Mouse (Mus musculus) liver, embryonic 14 days (tissue): ENCODE measurements around the gene Txndc17. TPM values are rescaled to one million over a fixed set of nuclear protein-coding genes. Genes with fewer than 3 reads are reported as not detected.

Experiments used
- polyA plus RNA-seq: library from polyadenylated mRNA; depleted of rRNA; stranded (reverse); fragments of >200 nt; gene quantifications from 2 replicates; pipeline ENCODE4 v1.2.3, GENCODE M21; 2012; rRNA removed

The Txndc17 gene
- polyA plus RNA-seq, result 47.2 and 50.0 TPM in 2 replicates

DNA sequence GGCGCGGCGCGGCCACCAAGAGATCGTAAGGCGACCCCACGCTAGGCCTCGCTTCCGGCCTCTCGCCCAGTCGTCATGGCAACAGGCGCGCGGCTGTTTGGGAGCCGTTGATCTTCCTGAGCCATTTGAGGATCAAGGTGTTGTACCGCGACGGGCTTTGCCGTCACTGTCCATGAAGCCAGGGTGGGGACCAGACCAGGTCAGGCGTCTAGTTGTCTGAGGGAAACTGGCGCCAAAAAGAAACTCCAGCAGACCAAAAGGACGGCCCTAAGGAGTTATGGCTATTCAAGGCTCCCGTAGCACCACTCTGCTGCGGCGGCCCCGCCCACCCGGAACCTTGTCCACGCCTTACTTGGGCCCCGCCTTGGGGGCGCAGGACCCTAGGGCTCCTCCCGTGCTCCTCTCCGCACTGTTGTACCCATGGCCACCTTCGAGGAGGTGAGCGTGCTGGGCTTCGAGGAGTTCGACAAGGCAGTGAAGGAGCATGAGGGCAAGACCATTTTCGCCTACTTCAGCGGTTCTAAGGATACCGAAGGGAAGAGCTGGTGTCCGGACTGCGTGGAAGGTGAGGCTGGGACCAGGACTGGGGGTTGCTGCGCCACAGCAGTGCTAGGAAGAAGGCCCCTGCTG, at the start of gene Txndc17, which contains the start of gene 4933427D14Rik:
Txndc17 (plus strand) TSS at position 344 of the 630 bp plus-strand sequence.
4933427D14Rik (minus strand) TSS at position 256 of the 630 bp plus-strand sequence.

DNA sequence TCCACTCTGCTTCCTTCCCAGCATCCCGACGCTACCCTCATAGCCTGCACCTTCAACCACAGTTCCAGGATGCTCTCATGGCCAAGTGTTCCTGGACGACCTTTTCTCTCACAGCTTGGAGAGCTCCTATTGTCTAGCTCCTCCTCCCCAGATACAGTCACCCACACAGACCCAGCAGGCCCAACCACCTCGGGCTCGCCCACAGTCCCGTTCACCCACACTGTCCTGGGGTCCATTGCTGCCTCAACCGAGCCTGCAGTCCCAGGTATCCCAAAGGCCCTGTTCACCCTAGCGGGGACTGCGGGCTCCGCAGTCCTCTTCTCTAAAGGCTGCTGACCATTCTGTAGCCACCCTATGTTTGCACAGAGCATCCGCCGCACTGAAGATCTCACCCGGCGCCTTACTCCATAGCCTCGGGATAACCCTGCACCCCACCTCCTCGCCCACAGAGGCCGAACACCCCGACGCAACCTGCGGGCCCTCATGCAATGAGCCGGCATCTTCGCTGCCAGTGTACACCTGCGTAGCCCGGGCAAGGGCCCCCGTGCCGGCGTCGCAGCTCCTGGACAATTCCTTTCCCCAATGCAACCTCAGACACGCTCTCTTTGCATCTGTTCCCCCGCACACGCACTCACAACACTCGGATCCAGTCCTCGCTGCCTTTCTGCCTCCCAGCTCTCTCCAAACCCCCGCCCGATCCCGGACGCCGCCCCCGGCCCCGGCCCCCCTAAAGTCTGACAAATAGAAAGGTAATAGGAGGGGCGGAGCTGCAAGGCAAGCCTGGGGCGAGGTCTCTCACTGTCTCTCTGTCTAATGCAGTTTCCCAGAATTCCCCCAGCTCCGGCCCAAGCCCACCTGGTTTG, 775 bp upstream of the Txndc17 start, which contains the start of gene Gm43951:
Gm43951 (minus strand) TSS at position 500 of the 863 bp plus-strand sequence.

DNA sequence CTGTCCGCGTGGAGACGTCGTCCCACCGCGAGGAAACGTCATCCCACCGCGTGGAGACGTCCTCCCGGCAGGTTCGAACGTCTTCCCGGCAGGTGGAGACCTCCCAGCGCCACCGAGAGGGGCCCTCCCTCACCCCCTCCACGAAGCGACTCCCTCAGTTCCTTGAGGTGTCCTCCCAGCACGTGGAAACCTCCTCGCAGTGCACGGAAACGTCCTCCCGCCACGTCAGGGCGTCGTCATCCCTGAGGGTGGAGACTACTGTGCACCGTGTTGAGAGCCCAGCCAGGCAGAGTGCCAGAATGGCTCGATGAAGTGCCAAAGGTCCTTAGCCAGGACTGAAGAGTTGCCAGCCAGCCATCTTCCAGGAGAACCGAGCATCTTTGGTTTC, 8.1 kb downstream of the Txndc17 start, which contains the start of gene Med31:
Med31 (minus strand) TSS at position 183 of the 388 bp plus-strand sequence.

Other genes with a start within 250 kb of the Txndc17 start
- gene Aipl1, start 170.0 kb upstream of the Txndc17 start, polyA plus RNA-seq, result 0.07 and 0.09 TPM in 2 replicates
- 11.9 and 13.7 TPM in 2 replicates for gene Pimreg, start 165.5 kb upstream of the Txndc17 start, polyA plus RNA-seq
- gene Pitpnm3, start 71.8 kb upstream of the Txndc17 start, polyA plus RNA-seq, result 0.03 TPM in 2 replicates
- 0.08 and 0.09 TPM in 2 replicates for gene Gm43951, start 707 bp upstream of the Txndc17 start, polyA plus RNA-seq
- 2.1 and 2.2 TPM in 2 replicates for gene 4933427D14Rik, start 88 bp upstream of the Txndc17 start, polyA plus RNA-seq
- gene Med31, start 8.0 kb downstream of the Txndc17 start, polyA plus RNA-seq, result 8.2 and 8.4 TPM in 2 replicates
- not detected in 2 replicates for gene Slc13a5, start 59.7 kb downstream of the Txndc17 start, polyA plus RNA-seq
- gene Xaf1, start 94.1 kb downstream of the Txndc17 start, polyA plus RNA-seq, result 2.6 and 3.7 TPM in 2 replicates
- not detected in 2 replicates for gene Fbxo39, start 106.9 kb downstream of the Txndc17 start, polyA plus RNA-seq
- 0.01 and 0.05 TPM in 2 replicates for gene Tekt1, start 154.9 kb downstream of the Txndc17 start, polyA plus RNA-seq
- 1.0 and 1.3 TPM in 2 replicates for gene Smtnl2, start 204.2 kb downstream of the Txndc17 start, polyA plus RNA-seq
- 0.14 and 0.15 TPM in 2 replicates for gene Ggt6, start 228.0 kb downstream of the Txndc17 start, polyA plus RNA-seq
- 57.0 and 61.2 TPM in 2 replicates for gene Mybbp1a, start 233.8 kb downstream of the Txndc17 start, polyA plus RNA-seq